Mouse (Mus musculus) ovary, postnatal 14 days (tissue): ENCODE data around the gene Pon1.

ENCODE experiments used
- DNase-seq: peaks from one replicate; pipeline ENCODE4 v3.0.0; 2022; ENCODE audit warnings: low spot score

Pon1 gene

DNA sequence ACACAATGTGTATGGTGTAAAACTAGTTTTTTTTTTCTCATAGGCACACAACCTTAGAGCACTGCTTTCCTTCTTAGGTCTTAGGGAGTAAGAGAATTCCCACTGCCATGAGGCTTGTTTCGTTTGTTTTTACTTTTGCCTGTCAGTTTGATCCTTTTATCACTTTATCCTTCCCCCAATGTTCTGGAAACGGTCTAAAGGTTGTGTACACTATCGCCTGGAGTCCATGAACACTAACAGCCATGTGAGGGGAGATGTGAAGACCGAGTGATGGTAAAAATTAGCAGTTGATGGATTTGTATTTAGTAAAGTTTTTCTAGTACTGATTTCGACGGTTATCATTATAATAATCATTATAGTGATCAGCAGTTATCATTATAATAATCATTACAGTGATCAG lies 58.8 kb downstream of the Pon1 start:
- DNase-seq, result no peak

DNA sequence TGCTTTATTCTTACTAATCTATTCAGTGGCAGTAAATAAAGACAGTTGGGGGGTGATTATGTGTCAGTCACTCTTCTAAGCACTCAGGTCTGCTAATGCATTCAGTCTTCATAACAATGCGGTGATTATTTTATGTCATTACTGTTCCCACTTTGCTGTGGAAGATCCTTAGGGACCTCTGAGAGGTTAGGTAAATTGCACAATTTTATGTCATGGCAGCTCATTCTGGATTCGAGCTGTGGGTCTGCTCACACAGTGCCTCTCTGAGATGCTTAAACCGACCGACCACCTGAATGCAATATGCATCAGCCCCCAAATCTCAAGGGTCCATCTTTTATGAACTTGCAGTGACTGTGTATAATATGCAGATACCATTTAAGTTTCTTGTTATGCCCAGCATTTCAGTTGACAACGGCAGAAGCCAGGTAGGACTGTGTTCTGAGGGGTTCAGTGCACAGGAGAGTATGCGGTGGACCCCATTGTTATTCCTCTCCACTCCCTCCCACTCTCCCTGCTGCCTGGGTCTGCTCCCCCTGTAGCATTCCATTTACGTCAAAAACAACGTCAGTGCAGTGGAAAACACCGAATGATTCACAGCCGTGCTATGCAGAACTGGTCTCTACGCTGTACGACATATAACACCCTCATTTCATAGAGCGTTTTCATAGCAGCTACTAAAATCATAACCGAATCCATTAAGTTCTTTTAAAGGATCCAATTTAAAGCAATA lies 64.2 kb downstream of the Pon1 start:
- DNase-seq, result no peak

DNA sequence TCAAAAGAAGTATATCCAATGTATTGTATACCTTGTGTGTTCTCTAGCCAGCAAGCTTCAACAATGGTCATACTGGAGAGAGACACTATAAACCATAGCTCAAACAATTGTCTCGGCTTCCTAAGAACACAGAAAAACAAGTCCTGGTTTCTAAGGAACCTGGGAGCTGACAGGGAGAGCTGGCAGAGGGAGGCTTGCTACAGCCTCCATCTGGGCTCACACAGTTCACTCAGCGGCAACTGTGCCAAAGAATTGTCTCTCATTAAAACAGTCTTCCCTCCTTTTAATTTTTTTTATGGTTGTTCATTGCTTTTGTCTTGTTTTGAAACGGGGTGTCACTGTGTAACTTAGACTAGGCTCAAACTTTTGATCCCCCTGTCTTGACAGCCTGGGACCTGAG lies 73.5 kb downstream of the Pon1 start:
- no peak for DNase-seq

DNA sequence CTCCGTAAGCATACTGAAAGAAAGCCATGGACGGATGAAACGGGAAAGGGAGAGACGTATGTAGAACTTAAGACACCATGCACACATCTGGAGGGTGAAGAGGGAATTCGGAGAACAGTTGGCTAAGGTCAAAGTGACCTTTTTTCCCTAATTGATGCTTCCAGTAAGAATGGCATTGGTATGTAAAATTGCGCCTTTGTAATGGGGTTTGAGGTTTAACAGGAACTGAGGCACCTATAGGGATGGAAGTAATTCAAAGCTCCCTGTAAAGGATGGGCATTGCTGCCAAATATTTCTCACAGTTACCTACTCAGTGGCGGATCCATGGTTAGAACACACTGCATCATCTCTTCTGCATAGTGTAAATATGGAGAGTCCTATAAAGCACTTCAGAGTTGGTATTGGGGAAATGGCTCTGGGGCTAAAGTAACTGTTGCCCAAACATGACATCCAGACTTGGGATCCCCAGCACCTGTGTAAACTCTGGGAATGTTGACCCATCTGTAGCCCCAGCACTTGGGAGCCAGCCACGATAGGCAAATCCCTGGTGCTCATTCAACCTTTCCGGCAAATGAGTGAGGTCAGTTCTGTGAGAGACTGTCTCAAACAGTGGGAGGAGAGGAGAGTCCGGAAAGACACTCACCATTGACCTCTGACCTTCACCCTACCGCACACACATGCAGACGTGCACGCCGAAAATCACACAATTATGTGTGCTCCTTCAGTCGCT lies 74.4 kb downstream of the Pon1 start:
- no peak for DNase-seq
